ENCODE assay signal across 9 mouse cellular contexts in the genomic region with DNA sequence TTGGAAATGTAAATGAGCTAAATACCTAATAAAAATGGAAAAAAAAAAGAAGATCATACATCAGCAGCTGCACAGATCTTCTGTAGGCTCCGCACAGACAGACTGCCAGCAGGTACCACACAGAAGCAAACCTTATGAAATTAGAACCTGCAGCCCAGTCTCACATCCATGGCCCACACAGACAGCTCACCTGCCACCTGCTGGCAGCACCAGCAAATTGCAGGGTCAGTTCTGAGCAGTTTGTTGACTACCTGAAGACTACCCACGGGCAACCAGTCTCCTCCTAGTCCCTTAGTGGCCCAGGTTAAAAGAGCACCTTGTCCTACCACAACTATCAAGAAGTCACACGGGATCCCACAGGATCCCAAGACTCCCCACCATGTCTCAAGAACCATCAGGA.
DNase-seq lines count a peak whose midpoint lies in the region; ATAC-seq and TF ChIP-seq lines count a peak whose summit lies in the region.
"Had no signal": no experiment of that assay in that cellular context is flagged by ENCODE, and none has a peak within 500 bp of the region (broad histone marks: within the 10 kb centered on the region; RNA-seq: fewer than 3 reads in every experiment).

No protein-coding gene starts in this region.

- peak; percentile 20 for DNase-seq in forebrain, embryonic 10.5 days (ENCODE audit: extremely low spot score, low spot score)
- DNase-seq in liver, adult 2 months (ENCODE audit: extremely low read depth, low read depth, low spot score): peak; percentile 20
- DNase-seq in c-Kit-positive CD71-positive TER-119-negative erythroid progenitor cells, embryonic 14.5 days (ENCODE audit: low read depth): peak; percentile 3
- peak; percentile 5 for DNase-seq in lung, postnatal 36 days
- DNase-seq in gastrocnemius, postnatal 36 days: no peak
- no peak for DNase-seq in testis, postnatal 14 days (ENCODE audit: low spot score)

- intact Hi-C loops in gastrocnemius, postnatal 36 days (cut with DNase I): no loop called here

- 75% methylated on average over 3 of the region's 3 CpGs for WGBS in forebrain, embryonic 10.5 days
- 80% methylated on average over 3 of the region's 3 CpGs for WGBS in forebrain, embryonic 13.5 days
- 64% methylated on average over 3 of the region's 3 CpGs for WGBS in liver, adult 2 months
- 38% methylated on average over 3 of the region's 3 CpGs for WGBS in liver, embryonic 12.5 days (ENCODE audit: insufficient replicate concordance)

- no peaks in the 10 kb centered on the region for H3K79me2 ChIP-seq in liver, adult 2 months (ENCODE audit: control insufficient read depth, insufficient read depth, low read length)

- no peak for ATAC-seq in forebrain, embryonic 13.5 days
- ATAC-seq in liver, embryonic 12.5 days: no peak

- no peak overlapping the region for H3K4me3 ChIP-seq in forebrain, embryonic 10.5 days
- H3K4me3 ChIP-seq in forebrain, embryonic 13.5 days: no peak overlapping the region
- no peak overlapping the region for H3K4me3 ChIP-seq in liver, adult 2 months (ENCODE audit: insufficient read depth, low read depth, low read length)
- H3K4me3 ChIP-seq in liver, embryonic 12.5 days: no peak overlapping the region
- H3K4me3 ChIP-seq: heart, embryonic 13.5 days had no signal

- no peak overlapping the region for H3K4me2 ChIP-seq in forebrain, embryonic 13.5 days
- no peak overlapping the region for H3K4me2 ChIP-seq in liver, embryonic 12.5 days
- H3K4me2 ChIP-seq: heart, embryonic 13.5 days had no signal

- no peaks in the 10 kb centered on the region for H3K27me3 ChIP-seq in forebrain, embryonic 10.5 days (ENCODE audit: poor library complexity, severe bottlenecking)
- H3K27me3 ChIP-seq in forebrain, embryonic 13.5 days: no peaks in the 10 kb centered on the region
- H3K27me3 ChIP-seq in liver, adult 2 months (ENCODE audit: control insufficient read depth, insufficient read depth, low read length): no peaks in the 10 kb centered on the region
- no peaks in the 10 kb centered on the region for H3K27me3 ChIP-seq in liver, embryonic 12.5 days (replicated peaks)

- TF ChIP-seq CTCF in liver, adult 2 months (IDR thresholded peaks at IDR 0.05; ENCODE audit: low read depth, low read length): peak; percentile 85

- H3K36me3 ChIP-seq in forebrain, embryonic 10.5 days (replicated peaks): no peaks in the 10 kb centered on the region
- no peaks in the 10 kb centered on the region for H3K36me3 ChIP-seq in forebrain, embryonic 13.5 days (ENCODE audit: poor library complexity, severe bottlenecking)
- H3K36me3 ChIP-seq in liver, adult 2 months (ENCODE audit: control insufficient read depth, insufficient read depth, low read length): no peaks in the 10 kb centered on the region
- H3K36me3 ChIP-seq in liver, embryonic 12.5 days: no peaks in the 10 kb centered on the region
- H3K36me3 ChIP-seq: heart, embryonic 13.5 days had no signal

- H3K4me1 ChIP-seq in forebrain, embryonic 10.5 days: peaks cover 25% of the 10 kb centered on the region
- peaks cover 28% of the 10 kb centered on the region for H3K4me1 ChIP-seq in forebrain, embryonic 13.5 days
- H3K4me1 ChIP-seq in liver, adult 2 months (ENCODE audit: control insufficient read depth, insufficient read depth, low read length): no peaks in the 10 kb centered on the region
- H3K4me1 ChIP-seq in liver, embryonic 12.5 days: no peaks in the 10 kb centered on the region

- no peaks in the 10 kb centered on the region for H3K9me3 ChIP-seq in forebrain, embryonic 10.5 days
- no peaks in the 10 kb centered on the region for H3K9me3 ChIP-seq in forebrain, embryonic 13.5 days (replicated peaks)
- no peaks in the 10 kb centered on the region for H3K9me3 ChIP-seq in liver, embryonic 12.5 days (replicated peaks)
- H3K9me3 ChIP-seq: heart, embryonic 13.5 days had no signal

- TF ChIP-seq POLR2A in liver, adult 2 months (IDR thresholded peaks at IDR 0.05; ENCODE audit: extremely low read depth, insufficient read depth, low read length): no peak

- H3K27ac ChIP-seq in forebrain, embryonic 10.5 days: no peak overlapping the region
- no peak overlapping the region for H3K27ac ChIP-seq in forebrain, embryonic 13.5 days
- H3K27ac ChIP-seq in liver, adult 2 months (replicated peaks; ENCODE audit: insufficient read depth, low read depth, low read length): no peak overlapping the region
- H3K27ac ChIP-seq in liver, embryonic 12.5 days: no peak overlapping the region
- H3K27ac ChIP-seq: heart, embryonic 13.5 days had no signal

- H3K9ac ChIP-seq in forebrain, embryonic 13.5 days: no peak overlapping the region
- no peak overlapping the region for H3K9ac ChIP-seq in liver, adult 2 months (ENCODE audit: low read depth, low read length)
- H3K9ac ChIP-seq in liver, embryonic 12.5 days: no peak overlapping the region
- H3K9ac ChIP-seq: heart, embryonic 13.5 days had no signal

Comparison
In these comparisons a context has a peak if more than half of its experiments do, and no peak if none do; other contexts are left out.
1. DNase-seq: peak in forebrain, embryonic 10.5 days (single experiment), liver, adult 2 months (single experiment), c-Kit-positive CD71-positive TER-119-negative erythroid progenitor cells, embryonic 14.5 days (single experiment) and lung, postnatal 36 days (single experiment); none in gastrocnemius, postnatal 36 days (0 of 2) and testis, postnatal 14 days (single experiment).